Mouse (Mus musculus) gonadal fat pad, adult 2 months (tissue): ENCODE data around the gene Apobec3. TPM values are rescaled to one million over a fixed set of nuclear protein-coding genes. Genes with fewer than 3 reads are reported as not detected.

ENCODE experiments used
- DNase-seq: peaks from one replicate; pipeline ENCODE4 v3.0.0-alpha.2; 2012; ENCODE audit warnings: low read depth
- polyA plus RNA-seq: library from polyadenylated mRNA; depleted of rRNA; stranded (reverse); fragments of >200 nt; gene quantifications from 2 replicates; pipeline ENCODE4 v1.2.3, GENCODE M21; 2012; rRNA removed

Gene Apobec3
- polyA plus RNA-seq: 47.7 and 56.4 TPM in 2 replicates

DNA sequence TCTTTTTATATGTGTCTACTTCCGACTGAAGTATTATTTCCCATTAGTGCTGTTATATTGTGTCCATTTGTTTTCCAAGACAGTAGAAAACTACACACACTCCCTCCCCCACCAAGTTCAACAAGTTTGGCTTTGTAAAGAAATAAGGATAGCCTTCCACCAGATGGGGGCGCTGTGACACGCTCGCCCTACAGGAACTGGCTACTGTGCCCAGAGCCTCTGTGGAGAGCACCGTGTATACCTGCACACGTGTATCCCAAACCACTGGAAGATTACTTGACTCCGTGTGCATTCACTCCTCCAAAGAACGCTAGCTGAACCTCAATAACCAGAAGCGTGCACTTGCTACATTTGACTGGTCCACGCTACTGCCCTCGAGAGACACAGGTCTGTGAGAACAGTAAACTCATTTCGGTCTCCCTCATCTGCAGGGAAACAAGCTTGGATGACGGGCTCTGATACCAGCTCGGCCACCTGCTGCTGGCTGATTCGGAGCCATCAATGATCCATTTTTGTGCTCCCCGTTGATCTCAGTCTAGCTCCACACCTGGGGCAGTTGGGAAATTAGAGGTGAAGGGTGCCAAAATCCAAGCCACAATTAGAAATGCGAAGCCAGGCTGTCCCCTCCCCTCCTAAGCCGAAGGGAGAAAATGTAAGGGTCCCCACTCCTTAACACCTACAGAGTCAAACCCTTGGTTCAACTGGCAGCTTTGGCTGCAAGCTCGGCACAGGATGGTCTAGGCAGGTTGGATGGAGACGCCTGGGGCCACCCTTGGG is at the start of gene Apobec3:
TSS of gene Apobec3 (plus strand) at position 224 of the 777 bp plus-strand sequence.
- DNase-seq: no peak

DNA sequence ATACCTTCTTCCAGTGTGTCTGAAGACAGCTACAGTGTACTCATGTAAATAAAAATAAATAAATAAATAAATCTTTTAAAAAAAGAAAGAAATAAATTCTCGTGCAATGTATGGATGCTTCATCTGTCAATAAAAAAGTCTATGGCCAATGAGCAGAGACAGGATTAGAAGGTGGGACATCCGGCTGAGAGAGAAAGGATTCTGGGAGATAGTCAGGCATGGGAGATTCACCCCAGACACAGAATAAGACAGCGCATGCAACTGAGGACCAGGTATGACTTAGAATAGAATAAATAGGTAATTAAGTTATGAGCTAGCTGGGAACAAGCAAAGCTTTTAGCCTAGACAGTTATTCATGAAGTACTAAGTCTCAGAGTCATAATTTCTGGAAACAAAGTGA is 48.5 kb upstream of the Apobec3 start:
- no peak for DNase-seq

DNA sequence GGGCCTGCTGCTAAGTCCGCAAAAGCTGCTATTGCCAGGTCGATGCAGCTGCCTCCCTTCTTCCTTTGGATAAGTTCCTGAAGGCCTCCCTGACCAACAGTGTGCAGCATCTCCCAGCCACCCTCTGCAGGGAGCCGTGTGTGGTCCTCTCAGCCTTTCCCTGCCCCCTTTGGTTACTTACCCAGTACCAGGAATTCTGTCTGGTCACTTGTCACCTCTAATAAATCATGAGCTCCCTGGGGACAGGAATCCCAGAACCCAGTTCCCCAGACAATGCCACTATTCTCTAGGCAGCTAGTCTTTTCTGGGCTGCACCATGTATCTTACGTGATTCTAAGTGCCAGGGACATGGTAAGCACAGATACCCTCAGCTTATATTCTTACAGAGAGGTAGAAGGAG is 45.5 kb upstream of the Apobec3 start:
- no peak for DNase-seq

DNA sequence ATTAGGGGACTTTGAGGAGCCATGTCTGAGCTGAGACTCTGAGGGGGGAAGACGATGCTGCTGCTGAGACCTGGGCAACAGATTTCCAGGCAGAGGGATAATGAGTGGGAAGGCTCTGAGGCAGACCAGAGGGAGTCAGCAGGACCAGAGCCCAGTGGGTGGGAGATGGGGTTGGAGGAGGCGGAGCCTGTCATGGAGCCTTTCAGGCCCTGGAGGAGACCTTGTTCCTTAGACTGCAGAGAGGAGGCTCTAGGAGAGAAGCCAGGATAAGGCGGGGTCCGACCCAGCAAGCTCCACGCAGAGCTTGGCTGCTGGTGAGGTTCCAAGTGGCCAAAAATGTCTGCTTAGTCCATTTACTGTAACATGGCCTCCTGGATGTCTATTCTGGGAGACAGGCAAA is 44.4 kb upstream of the Apobec3 start:
- no peak for DNase-seq

DNA sequence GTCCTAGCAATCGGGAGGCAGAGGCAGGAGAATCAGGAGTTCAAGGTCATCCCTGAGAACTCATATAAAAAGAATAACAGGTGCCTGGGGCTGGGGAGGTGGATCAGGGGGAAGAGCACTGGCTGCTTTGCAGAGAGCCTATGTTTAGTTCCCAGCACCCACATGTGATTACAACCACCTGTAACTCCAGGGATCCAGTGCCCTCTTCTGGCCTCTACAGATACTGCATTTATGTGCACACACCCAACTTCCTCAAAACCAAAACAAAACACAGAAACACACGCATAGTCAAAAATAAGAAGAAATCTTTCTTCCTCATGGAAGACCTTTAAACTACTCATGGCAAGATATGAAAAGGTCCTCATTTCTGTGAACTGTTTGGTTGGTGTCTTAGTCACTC is 41.3 kb upstream of the Apobec3 start:
- no peak for DNase-seq

DNA sequence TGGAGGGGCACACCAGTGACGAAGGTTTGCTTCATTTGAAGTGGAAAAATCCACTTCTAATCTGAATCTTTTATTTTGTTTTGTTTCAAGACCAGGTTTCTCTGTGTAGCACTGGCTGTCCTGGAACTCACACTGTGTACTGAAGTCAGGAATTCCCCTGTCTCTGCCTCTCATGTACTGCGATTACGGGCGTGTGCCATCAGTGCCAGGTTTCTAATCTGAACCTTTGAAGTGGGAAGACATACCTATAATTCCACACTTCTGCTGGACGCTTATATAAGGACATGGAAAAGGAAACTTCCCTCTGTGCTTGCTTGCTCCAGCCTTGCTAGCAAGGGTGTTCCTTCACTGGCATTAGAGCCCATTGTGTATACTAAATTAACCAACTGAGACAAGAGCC is 32.5 kb upstream of the Apobec3 start:
- no peak for DNase-seq

DNA sequence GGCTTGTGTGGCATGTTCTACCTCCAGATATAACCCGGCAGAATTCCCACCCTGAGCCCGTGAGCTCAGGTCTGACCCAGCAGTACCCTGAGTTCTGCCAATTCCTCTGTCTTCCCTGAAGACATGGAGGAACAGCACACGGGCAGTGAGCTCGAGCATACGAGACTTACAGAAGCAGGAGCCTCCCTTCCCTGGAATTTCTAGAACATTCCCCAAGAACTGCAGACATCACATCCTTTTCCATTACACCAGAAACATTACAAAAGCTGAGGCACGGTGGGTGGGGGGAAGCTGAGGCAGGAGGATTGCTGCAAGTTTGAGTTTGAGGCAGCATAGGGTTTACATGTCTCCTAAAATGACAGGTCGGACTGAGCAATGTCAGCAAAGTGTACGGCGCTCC is 31.6 kb upstream of the Apobec3 start:
- no peak for DNase-seq

DNA sequence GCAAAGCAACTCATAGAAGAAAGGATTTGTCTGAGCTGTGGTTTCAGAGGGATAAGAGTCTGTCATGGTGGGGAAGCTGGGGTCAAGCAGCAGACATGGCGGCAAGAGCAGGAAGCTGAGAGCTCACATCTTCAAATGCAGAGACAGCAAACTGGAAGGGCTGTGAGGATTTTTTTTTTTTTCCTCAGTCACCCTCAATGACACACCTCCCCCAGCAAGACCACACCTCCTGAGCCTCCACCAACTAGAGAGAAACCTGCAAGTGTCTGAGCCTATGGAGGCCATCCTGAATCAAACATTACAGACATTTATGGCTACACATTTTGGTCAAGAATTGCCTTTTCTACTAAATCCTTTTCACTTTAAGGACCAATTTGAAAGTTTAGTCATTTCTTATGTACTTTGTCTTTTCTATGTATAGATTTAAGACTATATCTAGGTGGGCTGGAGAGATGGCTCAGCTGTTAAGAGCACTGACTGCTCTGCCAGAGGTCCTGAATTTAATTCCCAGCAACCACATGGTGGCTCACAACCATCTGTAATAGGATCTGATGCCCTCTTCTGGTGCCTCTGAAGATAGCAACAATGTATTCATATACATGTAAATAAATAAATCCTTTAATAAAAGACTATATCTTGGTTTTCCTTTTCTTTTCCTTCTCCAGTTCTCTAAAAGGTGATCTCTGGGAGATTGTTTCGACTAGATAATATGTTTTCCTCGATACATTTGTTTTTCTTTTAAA is 24.0 kb upstream of the Apobec3 start:
- DNase-seq: no peak

DNA sequence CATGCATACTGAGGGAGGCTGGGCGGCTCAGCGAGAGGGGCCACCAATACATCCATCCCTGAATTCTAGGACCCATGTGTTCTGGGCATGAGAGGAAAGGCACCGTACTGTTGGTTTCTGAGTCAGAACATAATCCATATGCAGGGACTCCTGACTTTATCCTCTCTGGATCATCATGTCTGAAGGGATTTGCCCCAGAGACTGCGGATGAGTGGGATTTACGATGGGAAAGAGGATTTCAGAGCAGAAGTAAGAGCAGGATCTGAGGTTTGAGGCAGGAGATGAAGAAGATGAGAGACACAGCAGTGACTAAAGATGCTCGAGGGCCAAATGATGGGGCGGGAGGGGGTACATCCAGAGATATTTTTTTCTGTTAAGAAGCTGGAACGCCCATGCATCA is 17.9 kb upstream of the Apobec3 start:
- no peak for DNase-seq

DNA sequence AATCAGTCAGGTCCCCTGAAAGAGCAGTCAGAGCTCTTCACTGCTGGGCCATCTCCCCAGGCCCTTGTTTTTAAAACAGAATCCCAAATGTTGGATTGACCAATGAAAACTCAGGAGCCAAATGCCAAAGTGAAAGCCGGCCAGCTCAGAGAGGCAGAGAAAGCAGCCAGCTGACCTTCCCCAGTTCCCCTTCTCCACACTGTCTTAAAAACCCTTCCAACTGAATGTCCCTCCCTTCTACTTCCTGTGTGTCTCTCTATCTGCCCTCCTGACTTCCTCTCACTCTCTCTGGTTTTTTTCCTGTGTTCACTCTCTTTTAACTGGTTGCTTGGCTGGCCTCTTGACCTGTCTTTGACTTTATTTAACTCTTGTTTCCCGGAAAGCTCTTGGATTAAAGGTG is 17.5 kb upstream of the Apobec3 start:
- no peak for DNase-seq

DNA sequence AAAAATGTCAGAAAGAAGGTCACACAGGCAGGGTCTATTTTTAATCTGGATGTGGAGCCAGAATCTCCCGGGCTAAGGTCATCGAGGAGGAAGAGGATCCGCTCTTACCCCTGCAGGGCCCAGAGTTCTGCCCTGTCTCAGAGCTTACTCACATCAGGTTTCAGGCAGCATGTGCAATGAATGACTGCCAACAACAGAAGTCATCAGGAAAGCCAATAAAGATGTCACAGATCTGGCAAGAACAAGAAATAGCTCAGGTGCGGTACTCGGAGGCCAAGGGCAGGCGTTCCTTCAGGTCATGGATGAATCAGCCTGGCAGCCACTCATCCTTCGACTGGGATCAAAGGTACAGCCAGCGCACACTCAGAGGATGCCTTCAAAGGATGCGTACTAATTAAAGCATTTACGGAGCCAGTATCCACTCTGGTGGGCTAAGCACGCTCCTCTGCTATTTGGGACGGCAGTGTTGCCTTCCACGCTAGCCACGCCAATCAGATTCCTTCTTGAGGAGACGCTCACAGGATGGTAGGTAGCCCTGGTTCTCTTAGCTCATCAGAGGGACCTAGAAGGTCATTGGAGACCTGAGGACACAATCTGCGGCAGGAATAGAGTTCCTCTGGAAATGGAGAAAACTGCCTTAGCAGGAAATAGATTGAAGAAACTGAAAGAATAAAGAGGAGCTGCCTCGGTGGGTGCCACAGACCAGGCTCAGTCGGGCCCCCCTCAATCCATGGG is 16.0 kb upstream of the Apobec3 start:
- no peak for DNase-seq

DNA sequence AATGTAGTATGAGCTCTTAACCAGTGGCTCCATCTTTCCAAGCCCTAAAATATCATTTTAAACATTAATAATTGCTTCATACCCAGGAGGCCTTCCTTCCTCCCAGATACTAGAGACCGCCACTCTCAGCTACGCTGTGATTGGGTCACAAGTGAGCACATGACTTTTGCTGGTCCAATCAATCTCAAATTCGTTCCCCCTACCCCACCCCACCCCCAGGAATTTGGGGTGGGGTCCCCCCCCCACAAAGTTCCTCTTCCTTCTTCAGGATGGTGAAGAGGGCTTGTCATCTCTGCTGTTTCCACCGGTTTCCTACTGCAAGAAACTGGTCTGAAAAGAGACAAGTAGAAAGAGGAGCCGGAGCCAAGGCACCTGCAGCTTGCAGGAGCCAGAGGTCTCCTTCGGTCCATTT is 12.7 kb upstream of the Apobec3 start:
- no peak for DNase-seq

DNA sequence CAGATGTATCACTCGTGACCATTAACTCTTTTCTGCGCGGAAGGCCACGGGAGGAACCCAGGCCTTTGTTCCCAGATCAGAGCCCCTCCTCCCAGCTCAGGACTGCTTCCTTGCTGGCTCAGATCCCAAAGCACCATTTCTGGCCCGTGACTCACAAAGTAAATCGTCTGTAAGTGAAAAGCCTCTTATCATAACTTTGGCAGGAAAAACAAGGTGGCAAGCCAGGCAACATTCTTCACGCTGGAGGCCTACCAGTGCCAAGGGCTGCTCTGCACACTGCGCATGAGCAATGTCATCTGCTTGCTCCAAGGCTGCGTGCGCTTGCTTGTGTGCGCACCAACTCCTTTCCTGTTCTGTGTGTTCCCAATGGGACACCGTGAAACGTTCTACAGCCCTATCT is 12.1 kb upstream of the Apobec3 start:
- DNase-seq: no peak

DNA sequence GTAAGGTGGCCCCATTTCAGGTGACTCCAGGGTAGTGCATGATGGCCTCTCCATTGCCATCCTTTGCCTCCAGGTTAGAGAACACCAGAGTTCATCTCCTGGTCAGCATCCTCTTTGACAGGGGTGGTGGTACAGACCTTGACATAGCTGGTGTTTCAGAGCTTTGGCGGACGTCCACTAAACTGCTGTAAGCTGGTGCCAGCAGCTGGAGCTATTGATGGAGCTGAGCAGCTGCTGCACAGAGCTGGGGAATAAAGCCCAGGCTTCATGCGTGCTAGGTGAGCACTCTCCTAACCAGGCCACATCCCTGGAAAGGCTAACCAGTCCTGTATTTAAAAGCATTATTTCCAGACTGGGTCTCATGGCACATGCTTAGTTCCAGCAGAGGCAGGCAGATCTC is 11.0 kb upstream of the Apobec3 start:
- no peak for DNase-seq

DNA sequence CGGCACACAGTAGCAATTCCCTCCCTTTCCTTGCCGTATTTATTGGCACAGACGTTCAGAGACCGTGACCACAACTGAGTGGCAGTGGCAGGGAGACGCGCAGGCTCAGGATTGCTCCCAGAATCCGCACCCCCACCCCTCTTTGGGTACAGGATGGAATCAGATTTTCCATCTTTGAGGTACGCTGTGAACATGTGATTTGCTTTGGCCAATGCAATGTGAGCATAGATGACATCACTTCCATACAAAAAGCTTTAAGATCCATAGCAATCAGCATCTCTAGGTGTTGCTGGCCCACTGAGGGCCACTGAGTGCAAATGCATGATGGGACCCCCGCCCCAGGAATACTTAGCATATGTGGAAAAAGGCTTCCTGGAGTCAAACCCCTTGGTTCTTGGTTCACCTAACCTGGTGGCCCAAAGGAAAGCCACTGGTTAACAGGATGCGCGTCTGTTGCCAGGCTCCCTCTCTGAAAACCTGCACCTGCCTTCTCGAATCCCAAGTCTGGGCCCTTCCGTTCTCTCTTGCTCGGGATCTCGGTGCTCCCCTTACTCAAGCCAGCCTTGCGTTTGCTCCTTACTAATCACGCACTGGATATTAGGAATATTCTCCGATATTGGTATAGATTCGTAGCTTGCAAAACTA is 8.7 kb upstream of the Apobec3 start:
- DNase-seq: no peak

DNA sequence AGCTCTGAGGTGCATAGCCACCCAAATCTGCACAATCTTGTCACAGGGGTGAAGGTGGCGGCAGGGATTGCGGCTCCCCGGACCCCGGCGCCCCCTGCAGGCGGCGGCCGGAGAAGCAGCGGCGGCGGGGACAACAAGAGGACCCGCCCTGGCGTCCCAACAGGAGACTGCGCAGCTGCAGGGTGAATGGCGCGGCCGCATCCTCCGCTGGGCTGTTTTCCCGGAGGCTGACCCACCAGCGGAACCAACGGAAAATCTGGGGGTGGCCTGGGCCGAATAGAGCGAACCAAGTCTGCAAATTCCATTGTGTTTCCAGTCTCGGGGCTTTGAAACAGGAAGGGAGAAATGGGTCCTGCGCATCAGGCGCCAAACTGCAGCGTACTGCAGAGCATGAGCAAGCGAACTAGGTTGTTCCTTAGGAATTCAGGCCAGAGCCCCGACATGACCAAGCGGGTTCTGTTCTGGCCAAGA is 8.1 kb upstream of the Apobec3 start:
- DNase-seq: no peak

DNA sequence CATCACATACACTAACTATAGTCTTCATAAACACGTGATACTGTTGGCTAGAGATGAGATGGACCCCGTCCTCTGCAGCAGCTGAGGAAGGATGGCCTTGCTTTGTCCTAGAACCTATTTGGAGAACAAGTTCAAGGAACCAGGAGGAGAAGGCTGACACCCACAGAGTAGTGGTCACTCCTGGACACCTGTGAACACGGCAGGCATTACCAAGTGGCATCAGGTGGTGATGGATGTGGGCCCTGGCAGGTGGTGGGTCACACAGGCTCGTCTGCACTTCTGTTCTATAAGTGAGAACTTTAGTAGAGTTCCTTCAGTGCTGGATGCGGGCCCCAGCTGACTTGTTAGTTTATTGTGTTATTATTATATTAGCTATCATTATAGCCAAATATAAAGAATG is 6.6 kb upstream of the Apobec3 start:
- DNase-seq: no peak

DNA sequence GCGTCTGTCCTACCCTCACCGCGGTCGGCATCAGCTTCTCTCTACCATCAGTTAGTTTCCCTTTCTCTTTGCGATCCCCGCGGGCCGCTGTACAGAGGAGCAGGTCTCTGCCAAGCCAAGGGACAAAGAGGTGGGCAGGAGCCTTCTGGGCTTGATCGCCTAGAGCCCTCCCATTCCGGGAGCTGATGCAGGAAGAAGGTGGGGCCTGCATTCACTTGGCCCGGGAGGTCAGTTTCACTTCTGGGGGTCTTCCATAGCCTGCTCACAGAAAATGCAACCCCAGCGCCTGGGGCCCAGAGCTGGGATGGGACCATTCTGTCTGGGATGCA is 718 bp downstream of the Apobec3 start:
- DNase-seq: no peak

DNA sequence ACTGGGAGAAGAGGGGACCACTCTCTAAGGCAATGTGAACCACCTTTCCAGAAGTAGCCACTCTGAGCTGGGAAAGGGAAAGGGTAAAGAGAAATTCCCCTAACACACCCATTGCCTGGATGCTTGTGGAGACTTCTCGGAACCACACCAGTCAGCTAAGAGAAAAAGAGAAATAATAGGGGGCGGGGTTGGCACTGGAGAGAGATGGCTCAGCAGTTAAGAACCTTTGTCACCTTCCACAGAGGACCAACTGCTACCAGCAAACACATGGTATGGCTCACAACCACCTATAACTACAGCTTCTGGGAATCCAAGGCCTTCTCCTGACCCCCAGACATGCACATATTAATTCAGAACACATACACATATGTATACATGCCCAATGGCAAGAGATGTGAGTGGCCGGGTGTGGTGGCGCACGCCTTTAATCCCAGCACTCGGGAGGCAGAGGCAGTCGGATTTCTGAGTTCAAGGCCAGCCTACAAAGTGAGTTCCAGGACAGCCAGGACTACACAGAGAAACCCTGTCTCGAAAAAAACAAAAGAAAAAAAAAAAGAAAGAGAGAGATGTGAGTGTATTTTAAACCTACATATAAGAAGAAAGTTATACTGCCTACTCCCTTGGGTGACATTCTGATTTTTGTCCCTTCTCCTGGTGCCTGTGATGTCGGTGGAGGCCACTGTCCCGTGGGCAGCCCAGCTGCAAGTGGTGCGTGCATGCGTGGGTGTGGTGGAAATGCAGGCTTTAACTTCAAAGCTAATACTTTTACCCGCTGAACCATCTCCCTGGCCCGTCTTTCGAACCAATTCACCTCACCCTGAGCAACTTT is 1.8 kb downstream of the Apobec3 start:
- DNase-seq: no peak

DNA sequence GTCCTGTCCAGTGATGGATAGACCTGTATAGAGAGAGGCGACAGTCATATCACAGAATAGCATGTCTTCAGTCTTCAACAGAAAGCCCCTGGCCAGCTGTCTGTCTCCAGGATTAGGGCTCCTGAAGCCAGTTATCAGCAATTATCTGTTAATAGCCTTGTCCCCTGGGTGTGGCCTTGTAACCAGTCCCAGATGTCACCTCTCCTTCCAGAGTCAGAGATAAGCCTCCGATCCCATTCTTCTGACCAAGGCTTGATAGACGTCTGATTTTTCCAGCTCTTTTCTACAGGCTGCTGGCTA is 2.3 kb downstream of the Apobec3 start:
- DNase-seq: no peak

DNA sequence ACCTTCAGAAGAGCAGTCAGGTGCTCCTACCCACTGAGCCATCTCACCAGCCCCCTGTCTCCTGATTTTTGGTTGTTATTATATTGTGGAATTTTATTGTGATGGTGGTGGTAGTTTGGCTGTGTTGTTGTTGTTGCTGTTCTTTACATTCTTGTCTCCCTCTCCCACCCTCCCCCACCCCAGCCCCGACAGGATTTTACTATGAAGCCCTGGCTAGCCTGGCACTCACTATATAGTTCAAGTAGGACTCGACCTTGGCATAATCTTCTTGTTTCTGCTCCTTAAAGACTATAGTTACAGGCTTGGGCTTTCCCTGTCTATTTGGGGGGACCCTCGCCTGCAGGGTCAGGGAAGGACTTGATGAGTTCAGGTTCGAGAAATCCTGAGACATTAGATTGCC is 2.9 kb downstream of the Apobec3 start:
- DNase-seq: no peak
